Mouse (Mus musculus): Measurements from ENCODE around the gene Rnf182. TPM values are rescaled to one million over a fixed set of nuclear protein-coding genes. Genes with fewer than 3 reads are reported as not detected.

Rnf182 gene
- polyA plus RNA-seq, 1 experiment from 2014 or later, result 1.1 TPM

DNA sequence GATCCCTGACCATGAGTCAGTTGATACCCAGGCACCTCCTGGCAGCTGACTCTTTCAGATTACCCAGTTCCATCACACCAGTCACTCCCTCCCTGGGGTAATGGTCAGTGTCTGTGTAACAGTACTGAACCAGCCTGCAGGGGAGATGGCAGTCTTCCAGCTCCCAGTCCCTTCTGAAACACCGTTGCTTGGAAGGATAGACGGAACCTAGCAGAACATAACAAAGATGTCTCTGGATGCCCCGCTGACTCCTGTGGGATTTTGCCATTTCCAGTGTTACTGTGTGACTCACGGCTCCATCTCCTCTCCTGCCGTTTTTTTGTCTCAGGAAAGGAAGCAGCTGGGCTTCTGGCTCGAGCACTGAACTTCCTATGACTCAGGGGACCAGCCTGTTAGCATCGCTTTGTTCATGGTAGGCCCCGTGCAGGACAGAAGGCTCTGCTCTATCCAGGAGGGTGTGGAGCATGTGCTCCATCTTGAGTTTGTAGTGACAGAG is 69.0 kb downstream of the Rnf182 start:
- no peaks in the 10 kb centered on the region for H3K36me3 ChIP-seq (ENCODE audit: insufficient read depth, low read length)
- H3K4me2 ChIP-seq (ENCODE audit: low read length), result peak overlapping the region; percentile 0; the same call in 1 of the 2 replicates
- TF ChIP-seq CTCF (IDR thresholded peaks at IDR 0.05; ENCODE audit: low read depth), result no peak
- DNase-seq (ENCODE audit: low spot score) (peak; percentile 81), ATAC-seq (replicated peaks; ENCODE audit: low FRiP score, low read depth) (peak; percentile 75)
- WGBS, result 17% methylated on average over 8 of the region's 8 CpGs
- H3K9ac ChIP-seq (ENCODE audit: low read depth, low read length), result no peak overlapping the region
- peaks cover 6% of the 10 kb centered on the region; the same call in 1 of the 2 replicates for H3K4me1 ChIP-seq (replicated peaks; ENCODE audit: insufficient read depth, low read length)
- H3K4me3 ChIP-seq (replicated peaks; ENCODE audit: low read depth, low read length), result no peak overlapping the region
- peak overlapping the region; percentile 21; the same call in 1 of the 2 replicates for H3K27ac ChIP-seq
- H3K9me3 ChIP-seq (replicated peaks; ENCODE audit: low read length), result no peaks in the 10 kb centered on the region
- H3K27me3 ChIP-seq (ENCODE audit: insufficient read depth, low read length), result no peaks in the 10 kb centered on the region

DNA sequence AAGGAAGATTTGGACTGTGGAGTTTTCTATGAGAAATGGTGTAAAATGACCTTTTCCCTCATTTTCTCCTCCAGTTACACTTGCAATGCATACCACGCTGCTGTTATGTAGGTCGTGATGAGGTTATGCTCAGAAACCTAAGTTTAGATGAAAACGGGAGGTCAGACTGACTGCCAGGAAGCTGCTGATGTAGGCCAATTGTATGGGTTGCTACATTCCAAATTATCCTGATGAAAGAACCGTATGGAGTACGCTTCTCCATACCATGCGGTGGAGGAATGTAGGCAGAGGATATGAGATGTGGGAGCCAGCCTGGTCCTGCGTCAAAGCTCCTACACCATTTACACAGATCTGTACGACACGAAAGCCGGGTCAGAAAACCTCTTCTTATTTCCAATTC is 72.6 kb downstream of the Rnf182 start:
- Histone ChIP-seq H3K4me3 (replicated peaks; ENCODE audit: low read depth, low read length) (no peak overlapping the region), H3K4me1 (replicated peaks; ENCODE audit: insufficient read depth, low read length) (peaks cover 6% of the 10 kb centered on the region; the same call in 1 of the 2 replicates), H3K9ac (ENCODE audit: low read depth, low read length) (no peak overlapping the region), H3K27ac (no peak overlapping the region), H3K4me2 (ENCODE audit: low read length) (no peak overlapping the region), H3K9me3 (replicated peaks; ENCODE audit: low read length) (no peaks in the 10 kb centered on the region), H3K27me3 (ENCODE audit: insufficient read depth, low read length) (no peaks in the 10 kb centered on the region), H3K36me3 (ENCODE audit: insufficient read depth, low read length) (no peaks in the 10 kb centered on the region)
- ATAC-seq (replicated peaks; ENCODE audit: low FRiP score, low read depth) (no peak), DNase-seq (ENCODE audit: low spot score) (no peak)
- TF ChIP-seq CTCF (IDR thresholded peaks at IDR 0.05; ENCODE audit: low read depth), result no peak
- WGBS, result 92% methylated on average over 10 of the region's 10 CpGs

DNA sequence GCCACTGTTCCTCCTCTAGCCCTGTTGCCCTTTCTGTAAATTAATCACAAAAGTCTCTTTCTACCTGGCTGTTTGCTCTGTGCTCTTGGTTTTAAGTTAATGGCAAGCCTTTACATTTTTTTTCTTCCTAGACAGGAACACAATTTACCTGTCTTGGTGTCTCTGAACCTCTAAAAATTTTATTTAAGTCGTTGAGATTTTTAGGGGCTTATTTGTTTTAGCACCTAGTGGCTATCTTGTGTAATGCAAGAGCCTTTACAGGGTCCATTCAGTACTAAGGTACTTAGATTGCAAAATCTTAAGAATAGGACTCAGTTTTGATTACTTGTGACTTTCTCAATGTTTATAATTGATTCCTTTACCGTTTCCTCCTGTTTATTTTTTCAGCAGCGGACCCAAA is 76.2 kb downstream of the Rnf182 start:
- H3K4me3 ChIP-seq (replicated peaks; ENCODE audit: low read depth, low read length), result no peak overlapping the region
- DNase-seq (ENCODE audit: low spot score), result peak; percentile 32
- peak; percentile 43; the same call in 1 of the 2 replicates for TF ChIP-seq CTCF (IDR thresholded peaks at IDR 0.05; ENCODE audit: low read depth)

DNA sequence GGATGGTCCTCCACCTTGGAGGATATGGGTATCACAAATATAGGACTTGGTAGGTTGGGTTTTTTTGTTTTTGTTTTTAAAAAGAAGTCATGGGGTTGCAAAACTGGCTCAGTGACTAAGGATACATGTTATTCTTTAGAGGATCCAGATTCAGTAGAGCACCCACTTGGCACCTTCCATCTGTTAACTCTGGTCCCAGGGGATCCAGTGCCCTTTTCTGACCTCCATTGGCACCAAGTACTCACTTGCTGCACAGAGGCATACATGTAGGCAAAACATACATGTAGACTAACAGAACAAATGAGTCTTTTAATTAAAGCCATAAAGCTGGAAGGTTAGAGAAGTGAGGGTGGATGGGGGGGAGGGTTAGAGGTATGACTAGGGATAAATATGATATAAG is 80.0 kb downstream of the Rnf182 start:
- no peak overlapping the region for H3K9ac ChIP-seq (ENCODE audit: low read depth, low read length)
- no peaks in the 10 kb centered on the region for H3K27me3 ChIP-seq (ENCODE audit: insufficient read depth, low read length)
- H3K4me2 ChIP-seq (ENCODE audit: low read length), result no peak overlapping the region
- H3K4me3 ChIP-seq (replicated peaks; ENCODE audit: low read depth, low read length), result no peak overlapping the region
- ATAC-seq (replicated peaks; ENCODE audit: low FRiP score, low read depth), result no peak
- H3K27ac ChIP-seq, result no peak overlapping the region
- no peaks in the 10 kb centered on the region for H3K36me3 ChIP-seq (ENCODE audit: insufficient read depth, low read length)
- no peaks in the 10 kb centered on the region for H3K4me1 ChIP-seq (replicated peaks; ENCODE audit: insufficient read depth, low read length)
- no peaks in the 10 kb centered on the region for H3K9me3 ChIP-seq (replicated peaks; ENCODE audit: low read length)
- no peak for TF ChIP-seq CTCF (IDR thresholded peaks at IDR 0.05; ENCODE audit: low read depth)
- DNase-seq (ENCODE audit: low spot score), result no peak

More for the DNA sequence above, 76.2 kb downstream of the Rnf182 start:
- Histone ChIP-seq H3K4me2 (ENCODE audit: low read length) (no peak overlapping the region), H3K4me1 (replicated peaks; ENCODE audit: insufficient read depth, low read length) (no peaks in the 10 kb centered on the region), H3K9me3 (replicated peaks; ENCODE audit: low read length) (no peaks in the 10 kb centered on the region), H3K27ac (no peak overlapping the region), H3K9ac (ENCODE audit: low read depth, low read length) (no peak overlapping the region), H3K36me3 (ENCODE audit: insufficient read depth, low read length) (no peaks in the 10 kb centered on the region), H3K27me3 (ENCODE audit: insufficient read depth, low read length) (no peaks in the 10 kb centered on the region)
- ATAC-seq (replicated peaks; ENCODE audit: low FRiP score, low read depth), result no peak
- WGBS, result 61% methylated on average over 3 of the region's 3 CpGs

DNA sequence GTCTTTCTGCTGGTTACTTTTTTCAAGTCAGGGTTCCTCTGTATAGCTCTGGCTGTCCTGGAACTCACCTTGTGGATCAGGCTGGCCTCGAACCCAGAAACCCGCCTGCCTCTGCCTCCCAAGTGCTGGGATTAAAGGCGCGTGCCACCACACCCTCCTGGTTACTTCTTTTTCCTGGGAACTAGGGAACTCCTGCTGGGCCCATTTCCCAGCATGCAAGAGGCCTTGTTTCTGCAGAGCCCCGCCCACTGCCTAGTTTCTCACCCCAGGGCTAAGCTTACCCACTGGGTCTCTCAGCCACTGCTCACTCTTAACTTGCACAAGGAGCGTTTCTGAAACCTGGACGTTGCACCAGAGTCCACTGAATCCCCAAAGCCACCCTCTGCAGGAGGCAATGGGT is 80.5 kb downstream of the Rnf182 start:
- H3K4me3 ChIP-seq (replicated peaks; ENCODE audit: low read depth, low read length), result no peak overlapping the region
- H3K4me2 ChIP-seq (ENCODE audit: low read length), result no peak overlapping the region
- no peak for TF ChIP-seq CTCF (IDR thresholded peaks at IDR 0.05; ENCODE audit: low read depth)
- ATAC-seq (replicated peaks; ENCODE audit: low FRiP score, low read depth) (no peak), DNase-seq (ENCODE audit: low spot score) (no peak)
- WGBS, result 87% methylated on average over 7 of the region's 7 CpGs
- no peak overlapping the region for H3K27ac ChIP-seq
- no peaks in the 10 kb centered on the region for H3K9me3 ChIP-seq (replicated peaks; ENCODE audit: low read length)
- no peaks in the 10 kb centered on the region for H3K4me1 ChIP-seq (replicated peaks; ENCODE audit: insufficient read depth, low read length)
- no peaks in the 10 kb centered on the region for H3K27me3 ChIP-seq (ENCODE audit: insufficient read depth, low read length)
- H3K9ac ChIP-seq (ENCODE audit: low read depth, low read length), result no peak overlapping the region
- H3K36me3 ChIP-seq (ENCODE audit: insufficient read depth, low read length), result no peaks in the 10 kb centered on the region

DNA sequence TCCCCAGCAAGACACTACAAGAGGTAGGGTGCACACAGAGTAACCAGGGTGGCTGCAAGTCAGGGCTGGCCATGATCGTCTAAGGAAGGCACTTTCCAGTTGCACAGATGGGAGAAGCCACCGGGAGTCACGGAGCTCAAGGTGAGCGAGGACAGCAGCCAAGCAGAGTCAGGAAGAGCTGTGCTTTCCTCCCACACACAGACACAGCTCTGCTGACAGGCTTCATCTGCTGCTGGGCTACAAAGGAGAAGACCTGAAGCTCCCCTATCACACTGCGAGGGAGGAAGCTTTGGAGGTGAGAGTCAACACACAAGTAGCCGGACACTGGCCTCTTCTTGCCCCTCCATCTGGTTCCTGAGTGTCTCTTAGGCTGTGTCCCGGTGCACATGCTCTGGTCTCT is 83.0 kb downstream of the Rnf182 start:
- Histone ChIP-seq H3K4me1 (replicated peaks; ENCODE audit: insufficient read depth, low read length) (0 out of 2 replicates have a peak, but pooled peaks cover 5% of the 10 kb centered on the region), H3K4me3 (replicated peaks; ENCODE audit: low read depth, low read length) (no peak overlapping the region), H3K36me3 (ENCODE audit: insufficient read depth, low read length) (no peaks in the 10 kb centered on the region), H3K27ac (no peak overlapping the region), H3K27me3 (ENCODE audit: insufficient read depth, low read length) (no peaks in the 10 kb centered on the region), H3K9ac (ENCODE audit: low read depth, low read length) (no peak overlapping the region), H3K9me3 (replicated peaks; ENCODE audit: low read length) (no peaks in the 10 kb centered on the region), H3K4me2 (ENCODE audit: low read length) (no peak overlapping the region)
- DNase-seq (ENCODE audit: low spot score), result peak; percentile 25
- no peak for ATAC-seq (replicated peaks; ENCODE audit: low FRiP score, low read depth)
- 29% methylated on average over 7 of the region's 7 CpGs for WGBS
- no peak for TF ChIP-seq CTCF (IDR thresholded peaks at IDR 0.05; ENCODE audit: low read depth)

DNA sequence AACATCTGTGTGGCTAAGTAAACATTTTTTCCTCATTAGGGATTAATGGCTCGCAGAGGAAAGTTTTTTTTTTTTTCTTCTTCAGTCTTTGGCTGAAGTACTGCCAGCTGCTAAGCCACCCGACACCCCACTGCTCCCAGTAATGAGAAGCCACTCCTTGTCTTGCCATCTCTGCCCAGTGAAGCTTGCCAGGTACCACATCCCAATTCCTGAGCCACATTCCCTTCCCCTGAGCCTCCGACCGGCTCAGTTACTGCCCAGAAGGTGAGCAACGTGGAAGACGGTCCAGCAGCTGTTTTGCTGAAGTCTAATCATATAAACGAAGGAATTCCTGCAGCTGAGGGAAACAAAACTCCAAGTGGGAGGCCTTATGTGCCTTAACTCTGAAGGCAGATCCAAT is 88.0 kb downstream of the Rnf182 start:
- ATAC-seq (replicated peaks; ENCODE audit: low FRiP score, low read depth), result peak; percentile 74
- no peaks in the 10 kb centered on the region for H3K27me3 ChIP-seq (ENCODE audit: insufficient read depth, low read length)
- H3K9me3 ChIP-seq (replicated peaks; ENCODE audit: low read length), result no peaks in the 10 kb centered on the region
- no peak overlapping the region for H3K27ac ChIP-seq
- peak; percentile 79 for DNase-seq (ENCODE audit: low spot score)
- no peak overlapping the region for H3K9ac ChIP-seq (ENCODE audit: low read depth, low read length)
- no peak for TF ChIP-seq CTCF (IDR thresholded peaks at IDR 0.05; ENCODE audit: low read depth)
- 20% methylated on average over 7 of the region's 7 CpGs for WGBS
- H3K36me3 ChIP-seq (ENCODE audit: insufficient read depth, low read length), result no peaks in the 10 kb centered on the region
- no peak overlapping the region for H3K4me2 ChIP-seq (ENCODE audit: low read length)
- H3K4me1 ChIP-seq (replicated peaks; ENCODE audit: insufficient read depth, low read length), result 0 out of 2 replicates have a peak, but pooled peaks cover 5% of the 10 kb centered on the region
- no peak overlapping the region for H3K4me3 ChIP-seq (replicated peaks; ENCODE audit: low read depth, low read length)

Measured in kidney, postnatal 0 days (tissue).